Mouse (Mus musculus) urinary bladder, adult 2 months (tissue): ENCODE results near the gene Wdr91. TPM values are rescaled to one million over a fixed set of nuclear protein-coding genes. Genes with fewer than 3 reads are reported as not detected.

Experiments used
- DNase-seq: peaks from one replicate; pipeline ENCODE4 v3.0.0; 2022; ENCODE audit warnings: low spot score
- polyA plus RNA-seq: library from polyadenylated mRNA; depleted of rRNA; stranded (reverse); fragments of >200 nt; gene quantifications from 2 replicates; pipeline ENCODE4 v1.2.3, GENCODE M21; 2012

Wdr91 gene
- polyA plus RNA-seq, 1 experiment: 13.6 TPM

GRCm38 (mm10) chr6:34919146-34919545 lies 8.5 kb upstream of the Wdr91 start:
- no peak for DNase-seq

GRCm38 (mm10) chr6:34914462-34914861 lies 3.8 kb upstream of the Wdr91 start:
- no peak for DNase-seq

- DNase-seq: no peak
These were observed 2.8 kb upstream of the Wdr91 start for GRCm38 (mm10) chr6:34913341-34914040.

- DNase-seq: no peak
These were observed 888 bp downstream of the Wdr91 start for GRCm38 (mm10) chr6:34909631-34910345.

GRCm38 (mm10) chr6:34907696-34908260 lies 2.9 kb downstream of the Wdr91 start:
- no peak for DNase-seq

GRCm38 (mm10) chr6:34907121-34907614 lies 3.5 kb downstream of the Wdr91 start:
- DNase-seq: no peak

GRCm38 (mm10) chr6:34906661-34907060 lies 4.0 kb downstream of the Wdr91 start:
- no peak for DNase-seq

GRCm38 (mm10) chr6:34906125-34906524 lies 4.6 kb downstream of the Wdr91 start:
- DNase-seq: no peak

- DNase-seq: no peak
These were observed 6.3 kb downstream of the Wdr91 start for GRCm38 (mm10) chr6:34904361-34904760.

GRCm38 (mm10) chr6:34903851-34904250 lies 6.8 kb downstream of the Wdr91 start:
- DNase-seq: no peak

GRCm38 (mm10) chr6:34903441-34903840 lies 7.2 kb downstream of the Wdr91 start:
- no peak for DNase-seq

- no peak for DNase-seq
These were observed 8.1 kb downstream of the Wdr91 start for GRCm38 (mm10) chr6:34902578-34902977.

GRCm38 (mm10) chr6:34901911-34902444 lies 8.7 kb downstream of the Wdr91 start:
- DNase-seq: no peak

- DNase-seq: no peak
These were observed 9.7 kb downstream of the Wdr91 start for GRCm38 (mm10) chr6:34900990-34901389.

- no peak for DNase-seq
These were observed 11.5 kb downstream of the Wdr91 start for GRCm38 (mm10) chr6:34899127-34899526.

GRCm38 (mm10) chr6:34896168-34896780 lies 14.4 kb downstream of the Wdr91 start:
- DNase-seq: no peak

- no peak for DNase-seq
These were observed 15.1 kb downstream of the Wdr91 start for GRCm38 (mm10) chr6:34895569-34895968.

- no peak for DNase-seq
These were observed 21.5 kb downstream of the Wdr91 start for GRCm38 (mm10) chr6:34889185-34889584.

GRCm38 (mm10) chr6:34887131-34887850 lies 23.4 kb downstream of the Wdr91 start:
- DNase-seq: no peak

- DNase-seq: no peak
These were observed 26.0 kb downstream of the Wdr91 start for GRCm38 (mm10) chr6:34884724-34885123.

- DNase-seq: no peak
These were observed 30.7 kb downstream of the Wdr91 start for GRCm38 (mm10) chr6:34879911-34880475.
